Mouse (Mus musculus): ENCODE results near the gene Ppp4r3a. TPM values are rescaled to one million over a fixed set of nuclear protein-coding genes. Genes with fewer than 3 reads are reported as not detected.

The Ppp4r3a gene
- polyA plus RNA-seq (2014; fragmentation: Illumina TruSeq; extraction: RNeasy Lipid Tissue Mini Kit (QIAGEN cat#74804); ENCODE audit: low read depth, low replicate concordance): 112 TPM

DNA sequence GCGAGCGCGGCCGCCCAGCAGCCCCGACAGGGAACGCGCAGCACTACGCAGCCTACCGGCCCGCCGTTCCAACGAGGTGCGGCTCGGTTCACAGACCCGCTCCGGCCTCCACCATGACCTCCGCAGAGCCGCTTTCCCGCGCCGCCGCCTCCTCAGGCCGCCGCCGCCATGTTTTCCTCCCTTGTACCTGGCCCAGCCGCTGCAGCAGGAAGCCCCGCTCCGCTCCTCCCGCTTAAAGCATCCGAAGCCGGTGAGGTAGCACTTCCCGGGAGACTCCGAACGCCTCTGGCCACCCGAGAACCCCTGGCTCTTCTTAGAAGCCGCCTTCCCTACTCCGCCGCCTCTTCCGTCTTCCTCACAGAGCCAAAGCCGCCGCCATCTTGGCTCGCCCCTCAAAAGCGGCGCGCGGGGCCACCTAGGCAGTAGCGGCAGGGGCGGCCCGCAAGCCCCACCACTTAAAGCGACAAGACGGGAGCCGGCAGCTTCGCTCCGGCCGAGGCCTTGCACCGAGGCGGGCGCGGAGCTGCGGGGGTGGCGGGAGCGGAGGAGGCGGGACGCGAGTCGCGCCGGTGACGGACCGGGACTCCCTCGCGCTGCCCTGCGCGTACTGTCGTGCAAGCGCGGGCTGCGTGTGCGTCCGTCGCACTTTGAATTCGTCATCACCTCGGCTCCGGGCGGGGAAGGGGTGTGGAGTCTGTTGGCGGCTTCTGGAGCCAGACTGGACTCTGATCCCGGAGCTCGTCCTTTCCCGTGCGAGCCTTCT is at the start of gene Ppp4r3a:
TSS of gene Ppp4r3a (minus strand) at position 627 of the 763 bp plus-strand sequence.

DNA sequence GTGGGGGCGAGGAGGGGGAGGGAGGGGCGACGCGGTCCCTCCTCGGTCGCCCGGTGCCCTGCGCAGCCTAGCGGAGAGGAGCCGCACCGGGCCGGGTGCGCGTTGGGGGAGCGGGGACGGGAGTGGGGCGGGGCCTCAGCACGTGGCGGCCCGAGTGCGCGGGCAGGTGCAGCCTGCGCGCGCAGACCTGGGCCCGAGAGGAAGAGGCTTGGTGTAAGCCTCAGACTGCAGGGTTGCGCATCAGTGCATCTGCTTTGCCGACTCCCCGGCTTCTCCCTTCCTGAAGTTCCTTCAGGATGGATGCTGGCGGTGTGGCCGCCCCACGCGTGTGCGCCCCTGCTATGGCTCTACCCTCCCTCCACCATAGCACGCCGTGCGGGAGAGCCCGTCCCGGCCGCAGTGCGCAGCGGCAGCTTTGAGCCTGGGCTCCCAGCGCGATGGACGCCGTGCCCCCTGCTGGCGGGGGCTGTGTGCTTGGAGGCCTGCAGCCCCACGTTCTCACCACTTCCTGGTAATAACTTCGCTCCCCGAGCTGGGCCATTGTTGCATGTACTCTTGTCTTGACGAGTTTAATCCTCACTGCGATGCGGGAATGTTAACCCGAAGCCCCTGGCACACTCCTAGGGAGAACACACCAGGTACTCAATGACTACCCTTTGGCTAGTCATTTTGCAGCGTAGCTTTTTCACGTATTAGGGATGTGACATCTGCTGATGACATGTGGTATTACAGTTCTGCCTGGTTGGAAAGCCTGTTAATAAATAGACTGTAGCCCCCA is 54.4 kb downstream of the Ppp4r3a start, which contains the start of gene Ccdc88c:
TSS of gene Ccdc88c (minus strand) at position 103 of the 778 bp plus-strand sequence.

Other genes with a start within 250 kb of the Ppp4r3a start
- gene Gpr68, start 175.5 kb downstream of the Ppp4r3a start, polyA plus RNA-seq (2014; fragmentation: Illumina TruSeq; extraction: RNeasy Lipid Tissue Mini Kit (QIAGEN cat#74804); ENCODE audit: low read depth, low replicate concordance): 0.16 TPM
- 2.3 TPM for gene Ccdc88c, start 54.6 kb downstream of the Ppp4r3a start, polyA plus RNA-seq (2014; fragmentation: Illumina TruSeq; extraction: RNeasy Lipid Tissue Mini Kit (QIAGEN cat#74804); ENCODE audit: low read depth, low replicate concordance)